Mouse (Mus musculus) heart, postnatal 0 days (tissue): ENCODE measurements around the gene Qk. TPM values are rescaled to one million over a fixed set of nuclear protein-coding genes. Genes with fewer than 3 reads are reported as not detected.

Experiments used
- ATAC-seq: fragments of 200-750 bp; cut with Nextera tagmentation; 2 replicates; pipeline ENCODE4 v1.8.0; 2017; ENCODE audit warnings: low read depth, moderate number of reproducible peaks, moderate library complexity; ENCODE audit not compliant: insufficient read depth
- DNase-seq: peaks from one replicate; pipeline ENCODE4 v3.0.0-alpha.2; 2016; ENCODE audit warnings: low spot score
- H3K27ac ChIP-seq: fragments of 300-500 bp; sonication (generic); 2 replicates; pipeline ENCODE4 v1.5.1; 2014; ENCODE audit warnings: low read depth, mild to moderate bottlenecking
- H3K27me3 ChIP-seq: fragments of 300-500 bp; sonication (generic); 2 replicates; pipeline ENCODE4 v1.6.1; 2014; ENCODE audit warnings: low read length, mixed read lengths; ENCODE audit not compliant: control insufficient read depth, insufficient read depth
- H3K36me3 ChIP-seq: fragments of 300-500 bp; sonication (generic); replicated peaks from 2 replicates; pipeline ENCODE4 v1.6.1; 2014; ENCODE audit warnings: low read length, mixed read lengths; ENCODE audit not compliant: control insufficient read depth, insufficient read depth
- H3K4me1 ChIP-seq: fragments of 300-500 bp; sonication (generic); 2 replicates; pipeline ENCODE4 v1.6.1; 2014; ENCODE audit warnings: antibody characterized with exemption; ENCODE audit not compliant: control insufficient read depth, insufficient read depth
- H3K4me2 ChIP-seq: fragments of 300-500 bp; sonication (generic); 2 replicates; pipeline ENCODE4 v1.6.1; 2014; ENCODE audit warnings: low read depth, mild to moderate bottlenecking, low read length, moderate library complexity
- H3K4me3 ChIP-seq: fragments of 300-500 bp; sonication (generic); 2 replicates; pipeline ENCODE4 v1.5.1; 2014; ENCODE audit warnings: low read depth, low read length
- H3K9ac ChIP-seq: fragments of 300-500 bp; sonication (generic); replicated peaks from 2 replicates; pipeline ENCODE4 v1.6.1; 2014; ENCODE audit warnings: low read depth, low read length, mixed read lengths
- H3K9me3 ChIP-seq: fragments of 300-500 bp; sonication (generic); replicated peaks from 2 replicates; pipeline ENCODE4 v1.6.1; 2016; ENCODE audit warnings: low read length; ENCODE audit not compliant: control insufficient read depth
- CTCF ChIP-seq: IDR thresholded peaks from 2 replicates; pipeline ENCODE4 v1.5.1; 2016; ENCODE audit warnings: antibody characterized with exemption, control low read depth, low read depth
- EP300 ChIP-seq: IDR thresholded peaks from 2 replicates; pipeline ENCODE4 v1.6.1; 2016; ENCODE audit warnings: antibody characterized with exemption, low read depth
- WGBS: fragments of 180-500 bp; shearing (Covaris S2); extraction: QIAGEN DNeasy Blood & Tissue Kit; methylation state at CpG from one replicate; pipeline ENCODE4 v1.1.7; 2014; 5-methylcytosine and 5-hydroxymethylcytosine counted together
- polyA plus RNA-seq: library from polyadenylated mRNA; unstranded; fragments of >200 nt; fragmentation: Nextera tagmentation; extraction: Ambion mirVana; gene quantifications from 2 replicates; pipeline ENCODE4 v1.2.1, GENCODE M21; 2015
- total RNA-seq: library from RNA; depleted of rRNA; stranded (reverse); fragments of >200 nt; gene quantifications from 2 replicates; pipeline ENCODE4 v1.2.3, GENCODE M21; 2014; ENCODE audit warnings: low replicate concordance

Gene Qk
- total and polyA plus RNA-seq, 2 experiments from 2014 or later: 54.8 to 359 TPM

- no peak overlapping the region for H3K9ac ChIP-seq
- H3K4me2 ChIP-seq: no peak overlapping the region
- no peak for DNase-seq
- TF ChIP-seq EP300 (no peak), CTCF (no peak)
- H3K27ac ChIP-seq: no peak overlapping the region
- no peaks in the 10 kb centered on the region; the same call in 1 of the 2 replicates for H3K36me3 ChIP-seq
- ATAC-seq: no peak
- WGBS: 34% methylated on average over 2 of the region's 2 CpGs
- H3K27me3 ChIP-seq: no peaks in the 10 kb centered on the region
- peaks cover 35% of the 10 kb centered on the region for H3K4me1 ChIP-seq
- H3K9me3 ChIP-seq: no peaks in the 10 kb centered on the region
- H3K4me3 ChIP-seq: no peak overlapping the region
Observed at GRCm38 (mm10) chr17:10292520-10292919, 27.1 kb downstream of the Qk start.

- 43% methylated on average over 2 of the region's 2 CpGs for WGBS
- Histone ChIP-seq H3K4me2 (peak overlapping the region; percentile 31; the same call in 1 of the 2 replicates), H3K36me3 (peaks cover 12% of the 10 kb centered on the region; the same call in 1 of the 2 replicates)
Observed at GRCm38 (mm10) chr17:10284772-10285171, 34.9 kb downstream of the Qk start.

GRCm38 (mm10) chr17:10279532-10279931 is 40.1 kb downstream of the Qk start:
- Histone ChIP-seq H3K36me3 (peaks cover 19% of the 10 kb centered on the region), H3K4me3 (no peak overlapping the region), H3K27ac (no peak overlapping the region), H3K4me1 (peaks cover 18% of the 10 kb centered on the region), H3K4me2 (no peak overlapping the region), H3K27me3 (no peaks in the 10 kb centered on the region), H3K9ac (no peak overlapping the region), H3K9me3 (no peaks in the 10 kb centered on the region)
- TF ChIP-seq EP300 (no peak), CTCF (no peak)
- no peak for ATAC-seq
- 45% methylated on average over 2 of the region's 2 CpGs for WGBS
- no peak for DNase-seq

More at GRCm38 (mm10) chr17:10284772-10285171, 34.9 kb downstream of the Qk start:
- H3K4me1 ChIP-seq: peaks cover 49% of the 10 kb centered on the region
- no peaks in the 10 kb centered on the region for H3K9me3 ChIP-seq
- H3K9ac ChIP-seq: no peak overlapping the region
- no peaks in the 10 kb centered on the region for H3K27me3 ChIP-seq
- H3K27ac ChIP-seq: no peak overlapping the region
- ATAC-seq (no peak), DNase-seq (no peak)
- 0 out of 2 replicates have a peak overlapping the region, but pooled peaks have one; percentile 9 for H3K4me3 ChIP-seq
- TF ChIP-seq EP300: no peak
- TF ChIP-seq CTCF: no peak

- peak overlapping the region; percentile 38; the same call in 1 of the 2 replicates for H3K27ac ChIP-seq
- no peak for ATAC-seq
- H3K9ac ChIP-seq: no peak overlapping the region
- no peaks in the 10 kb centered on the region for H3K27me3 ChIP-seq
- H3K4me1 ChIP-seq: peaks cover 10% of the 10 kb centered on the region
- H3K36me3 ChIP-seq: peaks cover 8% of the 10 kb centered on the region
- no peak for DNase-seq
- no peak overlapping the region for H3K4me3 ChIP-seq
- TF ChIP-seq CTCF (no peak), EP300 (no peak)
- H3K9me3 ChIP-seq: no peaks in the 10 kb centered on the region
- no peak overlapping the region for H3K4me2 ChIP-seq
- 70% methylated on average over 3 of the region's 3 CpGs for WGBS
Observed at GRCm38 (mm10) chr17:10269518-10269917, 50.1 kb downstream of the Qk start.

- Histone ChIP-seq H3K4me2 (no peak overlapping the region), H3K27me3 (no peaks in the 10 kb centered on the region), H3K4me3 (no peak overlapping the region), H3K27ac (peak overlapping the region; percentile 2; the same call in 1 of the 2 replicates), H3K9ac (no peak overlapping the region), H3K4me1 (peaks cover 10% of the 10 kb centered on the region), H3K36me3 (peaks cover 8% of the 10 kb centered on the region), H3K9me3 (no peaks in the 10 kb centered on the region)
- peak; percentile 73 for ATAC-seq
- TF ChIP-seq EP300: no peak
- TF ChIP-seq CTCF: no peak
- WGBS: 53% methylated on average over 1 of the region's 1 CpGs
- no peak for DNase-seq
Observed at GRCm38 (mm10) chr17:10268468-10268867, 51.2 kb downstream of the Qk start.

- DNase-seq (no peak), ATAC-seq (no peak)
- TF ChIP-seq EP300 (no peak), CTCF (no peak)
- Histone ChIP-seq H3K27ac (no peak overlapping the region), H3K27me3 (no peaks in the 10 kb centered on the region), H3K4me3 (no peak overlapping the region), H3K4me2 (no peak overlapping the region), H3K4me1 (peaks cover 10% of the 10 kb centered on the region), H3K9me3 (no peaks in the 10 kb centered on the region), H3K9ac (no peak overlapping the region), H3K36me3 (peaks cover 6% of the 10 kb centered on the region; the same call in 1 of the 2 replicates)
- WGBS: 65% methylated on average over 4 of the region's 4 CpGs
Observed at GRCm38 (mm10) chr17:10266207-10266606, 53.4 kb downstream of the Qk start.
